Mouse (Mus musculus) gonadal fat pad, adult 2 months (tissue): ENCODE results near the gene Tspan4. TPM values are rescaled to one million over a fixed set of nuclear protein-coding genes. Genes with fewer than 3 reads are reported as not detected.

Experiments used
- DNase-seq: peaks from one replicate; pipeline ENCODE4 v3.0.0-alpha.2; 2012; ENCODE audit warnings: low read depth
- polyA plus RNA-seq: library from polyadenylated mRNA; depleted of rRNA; stranded (reverse); fragments of >200 nt; gene quantifications from 2 replicates; pipeline ENCODE4 v1.2.3, GENCODE M21; 2012

Gene Tspan4
- polyA plus RNA-seq, 1 experiment, result 130 TPM

DNA sequence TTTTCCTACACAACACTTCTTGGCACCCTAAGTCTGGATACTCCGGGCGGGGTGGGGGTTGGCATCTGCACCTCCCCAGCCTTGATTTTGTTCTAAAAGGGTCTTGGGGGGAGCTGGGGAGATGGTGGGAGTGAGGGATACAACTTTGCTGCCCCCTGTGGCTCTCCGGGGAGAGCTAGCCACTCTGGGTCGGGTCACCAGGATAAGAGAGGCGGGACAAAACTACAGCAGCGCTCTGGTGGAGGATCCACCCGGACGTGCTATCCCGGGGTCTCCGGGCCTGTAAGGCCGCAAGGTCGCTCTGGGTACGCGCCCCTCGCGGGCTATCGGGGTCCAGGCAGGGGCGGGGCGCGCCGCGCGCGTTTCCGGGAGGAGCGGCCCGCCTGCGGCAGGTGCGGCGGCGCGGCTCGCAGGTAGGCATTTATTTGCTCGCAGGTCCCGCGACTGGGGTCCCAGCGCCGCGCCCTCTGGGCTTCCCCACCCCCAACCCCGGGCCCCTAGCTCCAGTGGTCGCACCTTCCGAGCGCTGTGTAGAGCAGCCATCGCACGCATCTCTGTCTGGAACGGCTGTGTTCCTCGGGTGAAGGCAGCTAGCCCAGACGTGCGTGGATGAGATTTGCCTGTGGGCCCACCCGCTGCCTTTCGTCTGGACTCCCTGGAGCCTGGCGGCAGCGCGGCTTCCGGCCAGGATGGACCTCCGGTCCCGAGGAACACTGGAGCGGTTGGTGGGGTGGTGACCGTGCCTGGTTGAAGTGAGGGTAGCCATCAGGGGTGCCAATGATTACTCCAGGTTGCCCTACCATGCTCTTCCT lies 13.3 kb upstream of the Tspan4 start:
- no peak for DNase-seq

DNA sequence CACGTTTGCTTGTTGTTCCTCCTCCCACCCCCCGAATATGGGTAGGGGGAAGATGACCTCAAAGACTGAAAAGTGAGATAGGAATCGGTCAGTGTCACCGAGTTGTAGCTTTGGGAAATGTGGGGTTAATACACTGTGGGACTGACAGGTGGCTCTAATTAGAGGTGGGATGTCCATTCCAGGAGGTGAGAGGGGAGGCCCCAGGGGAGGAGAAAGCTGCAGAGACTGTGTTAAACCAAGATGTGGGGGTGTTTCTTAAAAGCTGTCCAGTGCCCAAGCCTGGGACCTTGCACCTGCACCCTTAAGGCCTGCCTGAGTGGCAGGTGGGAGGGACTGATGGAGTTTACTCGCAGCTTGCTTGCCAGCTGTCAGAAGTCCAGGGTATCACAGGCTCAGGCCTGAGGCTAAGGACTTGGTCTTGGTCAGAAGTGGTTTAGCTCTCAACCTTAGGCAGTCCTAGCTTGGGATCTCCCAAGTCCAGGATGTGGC lies 12.7 kb upstream of the Tspan4 start:
- DNase-seq, result no peak

DNA sequence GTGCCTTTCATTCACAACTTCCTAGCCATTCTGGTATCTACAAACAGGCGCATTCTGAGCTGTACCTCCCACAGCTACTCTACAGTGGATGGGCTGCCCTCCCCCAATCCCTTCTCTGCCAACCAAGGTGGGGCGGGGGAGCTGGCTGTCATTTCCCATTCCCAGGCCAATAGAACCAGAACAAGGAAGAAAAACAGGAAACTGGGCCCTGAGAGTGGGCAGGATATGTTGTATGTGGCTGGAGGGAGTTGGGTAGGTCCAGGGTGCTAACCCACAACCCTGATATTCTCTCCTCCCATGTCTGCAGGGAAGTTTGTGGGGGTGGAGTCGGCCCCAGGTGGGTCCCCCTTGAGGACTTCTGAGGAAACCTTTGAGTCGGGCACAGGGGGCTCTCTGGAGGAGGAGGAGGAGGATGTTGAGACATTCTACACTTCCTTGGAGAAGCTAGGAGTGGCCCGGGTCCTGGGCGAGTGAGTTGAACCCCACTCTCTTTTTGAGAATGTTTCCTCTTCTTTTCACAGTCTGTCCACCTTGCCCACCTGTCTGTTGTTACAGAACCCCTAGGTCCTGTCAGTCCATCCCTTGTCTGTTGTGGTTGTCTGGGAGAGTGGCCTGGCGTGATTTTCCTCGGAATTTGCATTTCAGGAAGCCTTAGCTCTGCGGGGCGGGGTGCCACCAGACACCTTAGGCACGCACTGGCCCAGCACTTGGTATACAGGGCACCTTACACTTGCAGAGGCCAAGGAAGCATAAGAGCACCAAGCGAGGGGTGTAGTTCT lies 11.0 kb upstream of the Tspan4 start:
- DNase-seq, result no peak

DNA sequence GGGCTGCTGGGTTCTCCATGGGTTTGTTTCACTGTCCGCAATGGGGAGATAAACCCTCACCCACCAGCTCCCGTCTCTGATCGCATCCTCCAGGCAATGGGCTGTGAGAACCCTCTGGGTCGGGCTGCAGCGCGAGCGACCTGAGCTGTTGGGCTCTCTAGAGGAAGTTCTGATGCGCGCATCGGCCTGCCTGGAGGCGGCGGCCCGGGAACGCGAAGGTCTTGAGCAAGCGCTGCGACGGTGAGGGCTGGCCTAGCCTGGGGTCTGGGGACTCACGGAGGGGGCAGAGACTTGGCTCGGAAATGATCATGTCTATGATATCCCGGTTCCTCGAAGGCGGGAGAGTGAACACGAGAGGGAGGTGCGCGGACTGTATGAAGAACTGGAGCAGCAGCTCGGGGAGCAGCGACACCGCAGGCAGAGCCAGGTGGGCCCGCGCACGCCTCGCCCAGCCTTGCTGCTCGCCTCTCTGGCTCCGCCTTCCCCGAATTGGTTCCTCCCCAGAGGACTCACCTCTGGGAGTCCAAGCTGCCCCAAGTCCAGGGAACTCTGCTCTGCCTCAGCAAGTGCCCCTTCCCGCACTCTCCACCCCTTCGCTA lies 10.3 kb upstream of the Tspan4 start:
- DNase-seq, result no peak

DNA sequence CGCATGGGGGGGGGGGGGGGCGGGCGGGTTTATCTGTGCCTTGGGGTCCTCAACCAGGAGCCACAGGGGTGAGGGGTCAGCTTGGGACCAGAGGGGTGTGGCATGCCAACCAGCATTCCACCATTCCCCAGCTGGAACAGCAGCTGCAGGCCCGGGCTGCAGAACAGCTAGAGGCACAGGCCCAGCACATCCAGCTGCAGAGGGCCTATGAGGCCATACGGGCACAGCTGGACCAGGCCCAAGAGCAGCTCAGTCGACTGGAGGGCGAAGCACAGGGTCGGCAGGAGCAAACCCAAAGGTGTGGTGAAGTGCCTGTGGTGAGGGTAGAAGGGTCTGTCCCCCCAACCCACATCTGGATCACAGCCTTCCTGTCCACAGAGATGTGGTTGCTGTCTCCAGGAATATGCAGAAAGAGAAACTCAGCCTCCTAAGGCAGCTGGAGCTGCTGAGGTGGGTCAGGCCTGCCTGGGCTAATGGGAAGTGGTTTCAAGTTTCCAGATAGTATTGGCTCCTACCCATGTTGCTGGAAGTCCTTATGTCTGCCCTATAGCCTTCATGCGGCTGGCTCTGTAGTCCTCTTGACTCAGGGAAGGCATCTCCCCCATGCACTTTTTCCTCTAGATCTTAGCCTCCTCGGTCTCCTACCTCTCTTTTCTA lies 9.5 kb upstream of the Tspan4 start:
- no peak for DNase-seq

DNA sequence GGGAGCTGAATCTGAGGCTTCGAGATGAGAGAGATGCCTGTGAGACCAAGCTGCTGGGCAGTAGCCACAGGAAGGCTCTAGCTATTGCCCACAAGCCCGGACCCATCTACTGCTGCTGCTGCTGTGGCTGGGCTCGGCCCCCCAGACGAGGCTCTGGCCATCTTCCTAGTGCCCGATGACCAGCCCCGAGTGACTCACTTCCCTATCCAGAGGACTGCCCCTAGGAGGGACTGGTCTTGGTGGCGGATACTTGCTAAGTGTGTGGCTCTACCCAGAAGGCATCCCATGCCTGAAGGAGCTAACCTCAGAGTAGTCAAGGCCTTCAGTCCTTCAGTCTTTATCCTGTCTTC lies 9.0 kb upstream of the Tspan4 start:
- DNase-seq, result no peak

DNA sequence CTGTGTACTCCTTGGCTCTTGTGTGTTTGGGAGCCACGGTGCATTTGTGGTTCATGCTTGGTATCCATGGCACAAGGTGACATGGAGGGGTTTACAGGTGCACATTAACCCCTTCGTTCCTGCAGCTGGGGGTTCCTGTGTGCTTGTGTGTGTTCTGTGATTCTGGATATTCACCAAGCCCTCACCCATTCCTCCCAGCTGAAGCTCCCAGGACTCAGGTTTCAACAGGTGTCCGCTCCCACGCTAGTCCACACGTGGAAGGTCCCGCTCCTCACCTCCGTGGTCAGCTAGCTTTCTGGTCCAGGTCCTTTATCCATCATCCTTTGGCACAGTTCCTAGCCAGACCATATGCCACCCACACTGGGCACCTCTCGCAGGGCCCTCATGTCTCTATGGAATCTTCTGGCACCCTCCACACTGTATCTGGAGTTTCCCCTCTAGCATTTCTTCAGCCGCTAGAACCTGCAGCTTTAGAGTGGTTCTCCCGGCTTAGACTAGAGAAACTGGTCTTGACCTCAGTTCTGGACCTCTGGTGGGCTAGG lies 8.4 kb upstream of the Tspan4 start:
- DNase-seq, result no peak

DNA sequence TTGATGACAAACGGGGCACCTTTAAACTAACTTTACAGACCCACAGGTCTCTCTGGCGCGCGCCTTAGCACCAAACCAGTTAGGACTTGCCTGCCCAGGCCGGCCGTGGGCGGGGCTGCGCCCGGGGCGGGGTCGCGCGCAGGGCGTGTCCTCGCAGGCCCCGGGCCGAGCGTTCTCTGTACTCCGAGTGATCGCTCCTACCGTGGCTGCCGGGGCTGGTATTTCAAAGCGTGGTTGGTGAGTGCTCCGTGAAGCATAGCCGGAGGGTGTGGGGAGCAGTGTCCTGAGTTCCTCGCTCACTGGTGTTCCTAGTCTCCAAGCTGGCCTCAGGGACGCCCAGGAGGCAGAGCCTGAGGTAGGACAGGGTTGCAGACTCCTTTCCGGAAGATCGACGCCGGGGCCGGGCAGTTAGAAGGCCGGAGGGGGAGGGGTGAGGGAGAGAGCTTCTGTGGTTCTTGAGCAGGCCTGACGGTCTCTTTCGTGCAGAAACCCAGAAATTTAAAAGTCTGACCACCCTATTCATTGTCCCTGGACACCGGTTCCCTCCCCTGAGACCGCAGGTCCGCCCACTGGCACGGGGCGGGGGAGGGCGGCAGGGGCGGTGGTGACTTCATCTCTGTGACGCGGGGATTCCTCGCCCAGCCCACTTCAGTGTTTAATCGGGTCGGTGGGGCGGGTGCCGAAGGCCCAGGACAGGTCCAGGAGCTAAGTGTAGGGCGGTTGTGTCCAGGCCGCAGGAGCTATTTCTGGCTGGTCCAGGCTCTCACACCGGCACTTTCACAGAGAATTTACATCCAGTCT lies 7.6 kb upstream of the Tspan4 start, which contains the start of gene Cd151:
Cd151 (plus strand) TSS at position 163 of the 801 bp plus-strand sequence.
- DNase-seq, result no peak

DNA sequence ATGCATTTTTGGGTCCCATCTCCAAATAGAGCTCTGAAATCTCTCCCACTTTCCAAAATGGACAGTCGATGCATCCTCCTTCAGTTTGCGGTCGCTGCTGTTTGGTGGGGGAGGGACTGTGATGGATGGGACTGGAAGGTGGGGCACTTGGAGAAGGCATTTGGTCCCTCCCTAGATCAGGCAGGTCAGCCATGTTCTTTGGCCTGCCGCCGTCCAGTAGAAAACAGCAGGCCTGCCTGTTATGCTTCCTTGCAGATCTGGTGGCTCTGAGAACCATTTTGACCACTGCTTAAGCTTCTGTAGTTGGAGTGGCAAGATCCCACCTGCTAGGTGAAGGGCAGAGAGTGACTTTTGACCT lies 6.9 kb upstream of the Tspan4 start:
- no peak for DNase-seq

DNA sequence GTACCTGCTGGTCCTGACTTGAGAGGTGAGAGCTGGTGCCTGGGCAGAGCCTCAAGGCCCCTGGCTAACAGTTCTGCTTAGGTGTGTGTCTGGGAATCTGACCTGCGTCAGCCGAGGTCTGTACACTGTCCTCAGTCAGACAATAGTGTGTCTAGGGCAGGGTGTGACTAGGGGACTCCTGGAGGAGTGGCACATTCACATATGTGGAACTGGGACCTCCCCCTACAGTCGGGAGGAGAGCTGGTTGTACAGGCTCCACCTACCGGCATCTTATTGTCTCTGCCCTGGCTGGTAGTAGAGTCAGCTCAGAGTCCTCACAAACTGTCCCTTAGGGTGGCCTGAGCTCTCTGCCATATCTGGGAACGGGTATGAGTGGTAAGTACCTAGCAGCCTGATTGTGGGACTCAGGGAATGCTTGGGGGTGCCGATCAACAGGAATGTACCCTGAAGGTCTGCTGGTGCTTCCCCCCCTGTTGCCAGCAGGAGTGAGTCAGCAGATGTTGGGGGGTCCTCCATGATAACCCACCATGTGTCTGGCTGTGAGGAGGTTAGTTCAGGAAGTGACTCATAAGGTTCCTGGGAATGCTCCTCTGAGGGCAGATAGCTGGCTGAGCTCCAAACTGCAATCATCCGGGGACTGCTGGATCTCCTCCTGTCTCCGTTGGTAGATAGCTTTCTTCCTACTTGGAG lies 6.4 kb upstream of the Tspan4 start:
- no peak for DNase-seq

DNA sequence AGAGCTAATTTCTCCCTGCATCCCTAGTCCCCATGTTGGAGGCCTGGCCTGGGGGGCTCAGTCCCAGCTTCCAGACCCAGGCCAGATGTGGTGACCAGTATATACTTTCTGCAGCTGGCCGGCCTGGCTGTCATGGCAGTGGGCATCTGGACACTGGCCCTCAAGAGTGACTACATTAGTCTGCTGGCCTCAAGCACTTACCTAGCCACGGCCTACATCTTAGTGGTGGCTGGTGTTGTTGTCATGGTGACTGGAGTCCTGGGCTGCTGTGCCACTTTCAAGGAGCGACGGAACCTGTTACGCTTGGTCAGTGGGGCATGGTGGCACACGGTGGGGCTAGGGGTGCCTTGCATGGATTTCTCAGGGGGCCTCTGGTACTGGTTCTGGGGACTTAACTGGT lies 5.7 kb upstream of the Tspan4 start:
- DNase-seq, result no peak

DNA sequence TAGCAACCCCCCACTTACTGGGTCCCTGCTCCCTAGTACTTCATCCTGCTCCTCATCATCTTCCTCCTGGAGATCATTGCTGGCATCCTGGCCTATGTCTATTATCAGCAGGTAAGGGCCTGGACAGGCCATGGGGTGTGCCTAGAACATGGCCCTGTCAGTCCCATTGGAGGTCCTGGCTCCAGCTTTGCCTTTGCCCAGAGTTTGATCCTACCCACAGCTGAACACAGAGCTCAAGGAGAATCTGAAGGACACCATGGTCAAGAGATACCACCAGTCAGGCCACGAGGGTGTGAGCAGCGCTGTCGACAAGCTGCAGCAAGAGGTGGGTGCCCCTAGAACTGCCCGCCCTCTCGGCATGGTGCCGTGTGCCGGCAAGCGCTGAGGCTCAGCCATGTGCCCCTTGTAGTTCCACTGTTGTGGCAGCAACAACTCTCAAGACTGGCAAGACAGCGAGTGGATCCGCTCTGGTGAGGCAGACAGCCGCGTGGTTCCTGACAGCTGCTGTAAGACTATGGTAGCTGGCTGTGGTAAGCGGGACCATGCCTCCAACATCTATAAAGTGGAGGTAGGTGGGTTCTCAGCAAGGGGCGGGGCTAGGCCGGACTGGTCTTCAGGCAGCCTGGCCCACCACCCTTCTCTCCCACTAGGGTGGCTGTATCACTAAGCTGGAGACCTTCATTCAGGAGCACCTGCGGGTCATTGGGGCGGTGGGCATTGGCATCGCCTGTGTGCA lies 5.0 kb upstream of the Tspan4 start:
- no peak for DNase-seq

DNA sequence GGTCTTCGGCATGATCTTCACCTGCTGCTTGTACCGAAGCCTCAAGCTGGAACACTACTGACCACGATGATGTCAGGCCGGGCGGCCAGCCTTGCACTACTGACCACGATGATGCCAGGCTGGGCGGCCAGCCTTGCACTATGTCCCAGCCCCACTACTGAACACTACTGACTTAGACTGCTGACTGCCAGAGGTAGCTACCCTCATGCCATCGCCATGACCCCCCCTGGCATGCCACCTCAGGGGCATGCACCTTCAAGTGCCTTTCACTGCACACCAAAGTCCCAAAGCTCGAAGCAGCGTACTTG lies 4.4 kb upstream of the Tspan4 start:
- no peak for DNase-seq

DNA sequence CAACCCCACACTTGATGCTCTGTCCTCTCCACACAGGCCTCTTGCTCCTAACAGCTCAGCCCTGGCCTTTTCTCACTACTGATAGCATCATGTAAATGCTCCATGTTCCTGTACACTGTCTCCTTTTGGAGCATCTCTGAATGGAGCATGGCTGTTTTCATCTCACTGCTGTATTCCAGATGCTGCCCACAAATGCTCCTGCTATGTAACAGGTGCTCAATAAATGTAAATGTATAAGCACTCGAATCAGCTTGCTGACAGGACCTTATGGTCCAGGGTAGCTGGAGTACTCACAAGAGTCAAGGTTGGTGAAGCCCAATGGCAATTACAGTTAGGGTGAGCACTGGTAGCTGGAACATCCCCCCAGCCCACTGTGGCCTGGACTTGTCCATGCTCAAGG lies 3.8 kb upstream of the Tspan4 start:
- no peak for DNase-seq

DNA sequence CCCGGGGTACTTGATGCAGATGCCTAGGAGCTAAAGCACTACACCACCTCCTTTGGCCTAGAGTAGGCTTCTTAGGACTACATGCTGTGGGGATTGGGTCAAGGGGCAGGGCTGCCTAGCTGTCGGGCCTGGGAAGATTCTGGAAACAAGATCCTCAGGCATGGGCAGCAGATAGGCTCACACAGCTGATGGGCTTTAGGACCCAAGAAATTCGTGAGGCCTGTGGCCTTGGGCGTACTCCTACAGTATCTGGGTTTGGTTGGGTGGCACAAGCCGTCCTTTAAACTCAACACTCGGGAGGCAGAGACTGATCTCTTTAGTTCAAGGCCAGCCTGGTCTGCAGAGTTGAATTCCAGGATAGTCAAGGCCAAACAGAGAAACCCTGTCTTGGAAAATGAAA lies 2.8 kb upstream of the Tspan4 start:
- no peak for DNase-seq

DNA sequence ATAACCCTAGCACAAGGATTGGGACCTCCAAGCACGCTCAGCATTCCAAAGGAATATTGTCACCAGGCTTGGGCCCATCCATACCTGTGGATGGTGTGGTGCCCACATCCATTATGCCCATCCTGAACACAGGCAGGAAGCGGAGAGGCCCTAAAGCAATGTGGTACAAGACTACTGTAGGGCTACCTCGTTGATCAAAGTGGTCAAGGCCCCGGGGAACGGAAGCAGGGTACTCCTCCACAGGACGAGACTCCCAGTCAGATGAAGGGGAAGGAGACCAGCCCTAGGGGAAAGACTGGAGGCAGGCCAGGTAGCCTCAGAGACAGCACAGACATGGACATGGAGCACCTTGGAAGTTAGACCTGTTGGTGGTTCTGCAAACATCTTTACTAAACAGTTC lies 2.3 kb upstream of the Tspan4 start:
- DNase-seq, result no peak

DNA sequence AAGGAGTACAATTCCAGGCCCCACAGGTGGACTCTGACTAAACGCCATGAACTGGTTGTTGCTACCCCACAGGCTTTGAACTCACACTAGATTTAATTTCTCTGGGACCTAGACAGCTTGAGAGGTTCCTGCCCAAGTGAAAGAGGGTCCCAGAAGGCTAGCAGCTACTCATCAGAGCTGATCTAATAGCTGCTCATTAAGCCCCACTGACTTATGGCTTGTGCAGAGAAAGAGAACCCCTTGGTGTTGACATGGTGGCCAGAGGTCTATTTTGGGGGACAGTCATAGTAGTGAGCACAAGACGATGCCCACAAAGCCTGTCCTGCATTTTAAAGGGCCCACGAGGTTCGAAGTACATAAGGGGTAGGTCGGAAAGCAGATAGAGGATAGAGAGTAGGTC lies 880 bp upstream of the Tspan4 start:
- no peak for DNase-seq

DNA sequence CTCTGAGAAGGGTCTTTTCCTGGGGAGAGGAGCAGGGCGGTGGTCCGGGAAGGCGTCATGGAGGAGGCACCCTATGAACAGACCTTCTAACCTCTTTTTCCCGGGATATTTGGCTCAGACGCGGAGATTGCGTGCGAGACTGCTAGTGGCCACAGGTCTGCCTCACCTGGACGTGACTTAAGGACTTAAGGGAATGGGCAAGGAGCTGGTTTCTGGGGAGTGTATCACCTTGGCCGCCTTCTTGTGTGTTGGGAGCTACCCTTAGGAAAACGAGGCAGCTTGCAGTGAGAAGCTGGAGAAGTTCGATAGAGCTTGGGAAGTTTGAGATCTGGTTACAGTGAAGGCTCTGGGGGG lies 742 bp downstream of the Tspan4 start:
- DNase-seq, result no peak

DNA sequence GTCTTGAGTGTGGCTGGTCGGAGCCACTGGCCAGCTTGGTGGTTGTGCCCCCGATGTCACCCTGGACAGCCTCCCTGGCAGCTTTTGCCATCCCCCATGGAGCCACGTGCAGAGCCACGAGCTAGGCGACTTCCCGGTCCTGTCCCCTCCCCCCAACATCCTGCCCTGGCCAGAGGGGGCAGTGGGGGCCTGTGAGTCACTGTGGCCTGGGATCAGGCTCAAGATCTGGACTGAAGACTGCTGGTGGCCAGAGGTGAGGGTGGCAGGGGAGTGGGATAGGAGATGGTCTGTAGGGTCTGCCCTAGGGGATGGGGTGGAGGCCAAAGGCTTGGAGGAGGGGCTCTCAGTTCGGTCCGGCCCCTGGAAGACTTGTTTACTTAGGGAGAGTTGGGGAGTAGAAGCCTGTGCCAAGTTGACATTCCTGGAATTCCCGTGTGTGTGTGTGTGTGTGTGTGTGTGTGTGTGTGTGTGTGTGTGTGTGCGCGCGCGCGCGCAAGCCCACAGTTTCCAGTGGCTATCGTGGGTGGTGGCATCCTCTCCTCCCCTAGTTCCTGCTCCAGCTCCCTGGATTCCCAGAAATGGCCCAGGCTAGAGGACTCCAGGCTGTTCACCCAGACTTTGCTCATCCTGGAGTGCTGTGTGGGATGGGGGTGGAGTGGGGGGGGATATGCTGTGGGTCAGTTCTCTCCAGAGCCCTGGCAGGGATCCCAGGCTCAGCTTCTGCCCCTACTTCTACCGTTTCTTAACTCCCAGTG lies 1.4 kb downstream of the Tspan4 start:
- no peak for DNase-seq
